Mouse (Mus musculus) left cerebral cortex, postnatal 10 days (tissue): Measurements from ENCODE around the gene Lbh. TPM values are rescaled to one million over a fixed set of nuclear protein-coding genes. Genes with fewer than 3 reads are reported as not detected.

Source experiments
- DNase-seq, 2 experiments: peaks; one replicate each; pipeline ENCODE4 v3.0.0; 2021 to 2022; ENCODE audit warnings: low spot score in 2 of 2, mixed read lengths in 1 of 2; ENCODE audit errors: extremely low spot score in 1 of 2
- intact Hi-C: fragments of 180-260 bp; cut with DNase I; formaldehyde crosslinking; loops from one replicate; pipeline ENCODE4 v1.15.1; 2025
- total RNA-seq, 2 experiments: library from RNA; stranded (reverse); gene quantifications; 2 replicates each; pipeline ENCODE4 v1.2.3; 2021

The Lbh gene
- total RNA-seq, 2 experiments from 2014 or later = 43.7 to 46.9 TPM

- no peak for DNase-seq
- intact Hi-C loops = no loop called here
Observed at GRCm38 (mm10) chr17:72933116-72933515, 15.0 kb downstream of the Lbh start.

GRCm38 (mm10) chr17:72934146-72934545 is 16.0 kb downstream of the Lbh start:
- no peak for DNase-seq
- intact Hi-C loops = no loop called here

- intact Hi-C loops = no loop called here
Observed at GRCm38 (mm10) chr17:72934653-72935052, 16.5 kb downstream of the Lbh start.

GRCm38 (mm10) chr17:72935921-72936320 is 17.8 kb downstream of the Lbh start:
- intact Hi-C loops = no loop called here

More at GRCm38 (mm10) chr17:72934653-72935052, 16.5 kb downstream of the Lbh start:
- no peak for DNase-seq

GRCm38 (mm10) chr17:72936336-72936735 is 18.2 kb downstream of the Lbh start:
- no peak for DNase-seq
- intact Hi-C loops = no loop called here

More at GRCm38 (mm10) chr17:72935921-72936320, 17.8 kb downstream of the Lbh start:
- no peak for DNase-seq

GRCm38 (mm10) chr17:72937204-72937603 is 19.1 kb downstream of the Lbh start:
- DNase-seq = no peak
- intact Hi-C loops = no loop called here

GRCm38 (mm10) chr17:72938026-72938795 is 20.1 kb downstream of the Lbh start:
- DNase-seq = no peak
- intact Hi-C loops = no loop called here

GRCm38 (mm10) chr17:72938871-72939568 is 20.9 kb downstream of the Lbh start:
- intact Hi-C loops = no loop called here
- no peak for DNase-seq

- DNase-seq = no peak
- intact Hi-C loops = no loop called here
Observed at GRCm38 (mm10) chr17:72939569-72939899, 21.4 kb downstream of the Lbh start.

- DNase-seq = no peak
- intact Hi-C loops = no loop called here
Observed at GRCm38 (mm10) chr17:72944368-72944767, 26.3 kb downstream of the Lbh start.

- no peak for DNase-seq
- intact Hi-C loops = no loop called here
Observed at GRCm38 (mm10) chr17:72947111-72947859, 29.2 kb downstream of the Lbh start.

- intact Hi-C loops = no loop called here
- no peak for DNase-seq
Observed at GRCm38 (mm10) chr17:72948119-72948518, 30.0 kb downstream of the Lbh start.

- intact Hi-C loops = no loop called here
- DNase-seq = no peak
Observed at GRCm38 (mm10) chr17:72949247-72949701, 31.2 kb downstream of the Lbh start.

GRCm38 (mm10) chr17:72951331-72951730 is 33.2 kb downstream of the Lbh start:
- DNase-seq = no peak
- intact Hi-C loops = no loop called here

- intact Hi-C loops = no loop called here
- DNase-seq = no peak
Observed at GRCm38 (mm10) chr17:72953811-72954685, 35.9 kb downstream of the Lbh start.

- no peak for DNase-seq
Observed at GRCm38 (mm10) chr17:72955534-72955933, 37.4 kb downstream of the Lbh start.

GRCm38 (mm10) chr17:72957016-72957415 is 38.9 kb downstream of the Lbh start:
- intact Hi-C loops = no loop called here
- DNase-seq = no peak

More at GRCm38 (mm10) chr17:72955534-72955933, 37.4 kb downstream of the Lbh start:
- intact Hi-C loops = no loop called here

GRCm38 (mm10) chr17:72958886-72959285 is 40.8 kb downstream of the Lbh start:
- intact Hi-C loops = no loop called here
- no peak for DNase-seq
